Mouse (Mus musculus) cerebellum, adult 2 months (tissue): Measurements from ENCODE around the gene Pilrb2. TPM values are rescaled to one million over a fixed set of nuclear protein-coding genes. Genes with fewer than 3 reads are reported as not detected.
"Not testable (repeated sequence)": the region's sequence is repeated elsewhere in the genome, so short reads cannot be mapped to it uniquely, and the experiment has no call there.

Experiments
- DNase-seq, 2 experiments: peaks; one replicate each; pipeline ENCODE4 v3.0.0; 2021
- H3K27ac ChIP-seq: fragments of 200-500 bp; 2 replicates; pipeline ENCODE4 v1.5.1; 2012; ENCODE audit warnings: low read length, control low read depth, inconsistent platforms; ENCODE audit not compliant: insufficient read depth
- H3K27me3 ChIP-seq: fragments of 200-500 bp; 2 replicates; pipeline ENCODE4 v1.6.1; 2012; ENCODE audit warnings: inconsistent platforms, mild to moderate bottlenecking, low read length, moderate library complexity; ENCODE audit not compliant: control insufficient read depth, insufficient read depth
- H3K4me1 ChIP-seq: fragments of 200-500 bp; 2 replicates; pipeline ENCODE4 v1.6.1; 2011; ENCODE audit warnings: low read length; ENCODE audit not compliant: control insufficient read depth, insufficient read depth
- H3K4me3 ChIP-seq: fragments of 200-500 bp; replicated peaks from 2 replicates; pipeline ENCODE3; 2011; ENCODE audit warnings: mild to moderate bottlenecking, low read depth, low read length, control low read depth; ENCODE audit not compliant: insufficient read depth
- CTCF ChIP-seq: fragments of 200-500 bp; IDR thresholded peaks from 2 replicates; pipeline ENCODE4 v1.5.1; 2011; ENCODE audit warnings: low read depth, mild to moderate bottlenecking, control low read depth, low read length, moderate library complexity, borderline replicate concordance; ENCODE audit not compliant: insufficient read depth
- POLR2A ChIP-seq: fragments of 200-500 bp; IDR thresholded peaks from 2 replicates; pipeline ENCODE4 v1.6.1; 2011; ENCODE audit warnings: low read length, control low read depth, borderline replicate concordance; ENCODE audit not compliant: insufficient read depth
- WGBS: fragments of 180-500 bp; shearing (Covaris S2); methylation state at CpG from one replicate; pipeline ENCODE4 v1.1.7; 2018; 5-methylcytosine and 5-hydroxymethylcytosine counted together
- polyA plus RNA-seq: library from polyadenylated mRNA; depleted of rRNA; stranded (reverse); fragments of >200 nt; gene quantifications from 2 replicates; pipeline ENCODE4 v1.2.3, GENCODE M21; 2012

Pilrb2 gene
- polyA plus RNA-seq, 1 experiment: 0.23 TPM

DNA sequence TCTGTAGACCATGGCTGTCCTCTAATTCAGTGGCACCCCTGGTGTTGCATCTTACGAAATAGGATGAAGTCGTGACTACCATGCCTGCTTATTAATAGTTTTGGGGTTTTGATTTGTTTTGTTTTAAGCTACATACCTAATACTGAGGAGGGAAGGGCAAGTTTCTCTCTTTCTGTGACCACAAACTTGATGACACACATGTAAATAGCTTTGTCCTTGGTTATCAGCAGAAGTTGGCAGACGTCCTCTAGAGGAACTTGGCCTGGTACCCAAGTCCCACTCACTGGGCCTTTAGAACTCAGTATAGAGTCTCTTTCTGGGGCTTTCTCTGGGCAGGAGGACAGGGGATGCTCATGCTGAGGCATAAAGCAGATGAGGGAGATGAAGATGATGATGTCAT is 11.7 kb upstream of the Pilrb2 start:
- Histone ChIP-seq H3K4me1 (no peaks in the 10 kb centered on the region), H3K27me3 (no peaks in the 10 kb centered on the region), H3K27ac (no peak overlapping the region), H3K4me3 (no peak overlapping the region)
- WGBS: 81% methylated on average over 3 of the region's 3 CpGs
- DNase-seq: no peak
- TF ChIP-seq POLR2A: no peak
- TF ChIP-seq CTCF: no peak

DNA sequence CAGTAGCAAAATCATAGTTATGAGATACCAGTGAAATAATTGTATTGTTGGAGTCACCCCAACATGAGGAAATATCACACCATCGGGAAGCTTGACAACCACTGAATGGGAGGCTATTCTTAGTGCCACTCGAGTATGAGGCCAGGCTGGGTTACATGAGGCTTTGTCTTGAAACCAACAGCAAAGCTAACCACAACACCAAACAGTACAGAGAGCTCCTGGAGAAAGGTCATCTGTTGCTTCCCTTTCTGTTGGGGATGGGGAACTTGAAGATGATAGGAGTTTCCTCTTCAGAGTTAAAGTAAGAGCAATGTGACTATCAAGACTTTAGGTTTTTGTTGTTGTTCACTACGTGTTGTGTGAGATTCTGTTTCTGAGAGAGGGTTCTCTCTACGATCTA is 11.3 kb upstream of the Pilrb2 start:
- no peak for TF ChIP-seq CTCF
- TF ChIP-seq POLR2A: no peak
- WGBS: 78% methylated on average over 4 of the region's 4 CpGs
- Histone ChIP-seq H3K4me3 (no peak overlapping the region), H3K27me3 (no peaks in the 10 kb centered on the region), H3K27ac (no peak overlapping the region), H3K4me1 (no peaks in the 10 kb centered on the region)
- no peak for DNase-seq

DNA sequence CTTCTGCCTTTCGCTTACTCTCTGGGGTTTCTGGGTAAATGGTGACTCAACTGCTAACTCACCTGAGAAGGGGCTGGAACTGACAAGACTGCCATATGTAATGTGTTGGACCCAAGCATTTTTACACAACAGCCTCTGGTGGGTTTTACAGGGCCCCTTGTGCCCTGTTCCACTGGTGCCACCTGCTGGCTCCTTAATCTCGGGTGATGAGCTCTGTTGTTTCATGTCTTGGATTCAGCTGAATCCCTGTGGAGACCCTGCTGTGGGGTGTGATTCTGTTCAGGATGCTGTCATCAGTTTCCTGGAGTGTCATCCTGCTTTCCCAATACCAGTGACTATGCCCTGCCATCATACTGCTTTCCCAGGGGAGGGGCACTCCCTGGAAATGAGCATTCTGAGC is 6.2 kb upstream of the Pilrb2 start:
- Histone ChIP-seq H3K4me3 (no peak overlapping the region), H3K4me1 (no peaks in the 10 kb centered on the region), H3K27me3 (no peaks in the 10 kb centered on the region), H3K27ac (no peak overlapping the region)
- no peak for DNase-seq
- 51% methylated on average over 2 of the region's 2 CpGs for WGBS
- TF ChIP-seq POLR2A (no peak), CTCF (no peak)

DNA sequence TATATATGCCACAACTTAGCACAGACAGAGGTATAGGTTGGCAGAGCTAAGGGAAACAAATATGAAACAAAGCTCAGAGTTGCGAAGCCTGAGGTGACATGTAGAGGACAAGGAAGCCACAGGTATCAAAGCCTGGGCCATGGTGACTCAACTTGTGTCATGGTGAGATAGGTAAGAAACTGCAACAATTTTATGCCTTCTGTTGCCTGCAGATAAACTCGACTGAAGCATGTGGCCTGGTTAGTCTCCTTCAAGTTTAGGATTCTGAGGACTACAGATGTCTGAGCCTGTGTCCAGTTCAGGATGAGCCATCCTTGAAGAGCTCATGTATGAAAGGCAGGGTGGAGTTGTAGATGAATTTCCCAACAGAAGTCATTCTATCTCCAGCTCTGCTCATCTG is 3.4 kb upstream of the Pilrb2 start:
- H3K27ac ChIP-seq: no peak overlapping the region
- H3K27me3 ChIP-seq: no peaks in the 10 kb centered on the region
- no peak overlapping the region for H3K4me3 ChIP-seq
- 89% methylated on average over 2 of the region's 2 CpGs for WGBS
- TF ChIP-seq POLR2A: no peak
- no peak for TF ChIP-seq CTCF
- no peak for DNase-seq
- no peaks in the 10 kb centered on the region for H3K4me1 ChIP-seq

DNA sequence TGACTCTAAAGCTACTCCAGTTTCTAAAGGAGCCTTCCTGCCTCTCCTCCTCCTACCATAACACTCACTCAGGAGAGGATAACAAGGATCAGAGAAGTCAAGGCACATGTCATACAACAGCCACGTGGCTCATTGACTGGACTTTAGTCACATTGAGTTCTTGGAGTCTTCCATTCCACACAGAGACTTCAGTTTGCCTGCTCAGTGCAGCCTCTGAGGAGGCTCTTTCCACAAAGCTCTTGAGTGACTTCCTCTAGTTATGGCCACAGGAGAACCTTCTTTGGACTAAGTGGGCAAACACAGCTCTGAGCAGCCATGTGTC is 727 bp upstream of the Pilrb2 start:
- H3K27ac ChIP-seq, H3K4me1 ChIP-seq, DNase-seq, H3K27me3 ChIP-seq, H3K4me3 ChIP-seq: not testable (repeated sequence)
- 27% methylated on average over 1 of the region's 1 CpGs for WGBS

DNA sequence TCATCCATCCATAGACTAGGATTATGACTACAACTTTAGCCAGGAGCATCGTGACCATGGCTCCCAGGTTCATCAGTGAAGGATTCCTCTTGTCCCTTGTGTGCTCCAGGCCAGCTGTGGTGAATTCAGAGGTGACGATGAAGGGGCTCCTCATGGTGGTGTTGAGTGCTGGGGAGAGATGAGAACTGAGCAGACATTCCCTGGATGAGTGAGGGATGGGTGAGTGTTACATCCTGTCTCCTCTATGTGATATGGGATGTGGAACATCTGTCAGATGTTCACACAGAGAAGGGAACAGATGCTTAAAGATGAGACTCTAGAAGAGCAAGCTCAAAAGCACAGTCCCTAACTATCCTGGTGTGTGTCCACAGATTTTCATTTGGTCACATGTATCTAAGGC is 3.0 kb downstream of the Pilrb2 start:
- WGBS: 69% methylated on average over 2 of the region's 2 CpGs
- DNase-seq, H3K27me3 ChIP-seq, H3K4me1 ChIP-seq, H3K4me3 ChIP-seq, H3K27ac ChIP-seq: not testable (repeated sequence)

DNA sequence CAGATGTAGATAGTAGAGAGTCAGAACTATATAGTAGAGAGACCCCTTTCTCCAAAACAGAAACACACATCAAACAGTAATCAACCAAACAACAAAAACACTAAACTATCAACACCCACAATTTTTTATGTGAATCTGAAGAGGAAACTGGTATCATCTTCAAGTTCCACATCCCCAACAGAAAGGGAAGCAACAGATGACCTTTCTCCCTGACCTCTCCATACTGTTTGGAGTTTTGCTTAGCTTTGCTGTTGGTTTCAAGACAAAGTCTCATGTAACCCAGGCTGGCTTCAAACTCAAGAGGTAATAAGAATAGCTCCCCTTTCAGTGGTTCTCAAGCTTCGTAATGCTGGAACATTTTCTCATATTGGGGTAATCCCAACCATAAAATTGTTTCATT is 7.6 kb downstream of the Pilrb2 start:
- not testable (repeated sequence) for DNase-seq, H3K4me3 ChIP-seq, H3K27ac ChIP-seq, H3K4me1 ChIP-seq, H3K27me3 ChIP-seq
- 87% methylated on average over 1 of the region's 1 CpGs for WGBS

DNA sequence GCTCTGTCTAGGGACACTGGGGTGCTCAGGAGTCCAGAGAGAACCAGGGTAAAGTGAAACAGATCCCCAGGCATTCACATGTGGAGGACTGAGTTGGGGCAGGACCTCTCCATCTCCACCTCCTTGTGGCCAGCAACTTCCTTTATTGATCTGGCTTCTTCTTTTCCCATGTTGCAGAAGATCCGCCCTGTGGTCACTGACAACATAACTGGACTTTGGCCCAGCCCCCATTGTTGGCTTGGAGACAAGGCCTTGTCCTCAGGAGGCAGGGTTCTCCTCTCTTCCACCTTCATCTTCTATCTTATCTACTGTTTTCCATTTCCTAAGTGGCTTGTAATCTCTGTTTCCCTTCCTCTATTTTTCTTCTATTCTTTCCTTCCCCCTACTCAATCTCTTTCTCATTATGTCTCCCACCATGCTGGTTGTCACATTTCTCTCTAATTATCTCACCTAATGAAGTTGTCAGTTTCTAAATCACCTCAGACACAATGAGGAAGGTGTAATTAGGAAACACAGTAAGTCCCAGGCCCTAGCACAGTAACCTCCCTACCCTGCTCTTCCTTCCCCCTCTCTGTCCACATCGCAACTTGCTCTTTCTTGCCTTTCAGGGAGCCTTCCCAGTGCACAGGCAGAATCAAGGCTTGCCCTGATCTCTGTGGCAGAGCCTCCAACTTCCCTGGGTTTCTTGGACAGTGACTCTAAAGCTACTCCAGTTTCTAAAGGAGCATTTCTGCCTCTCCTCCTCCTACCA is 13.5 kb downstream of the Pilrb2 start, which contains the start of gene Pilrb1:
TSS of gene Pilrb1 (minus strand) at position 147 of the 751 bp plus-strand sequence.
- not testable (repeated sequence) for H3K4me3 ChIP-seq, DNase-seq, H3K4me1 ChIP-seq, H3K27ac ChIP-seq, H3K27me3 ChIP-seq
- WGBS: 70% methylated on average over 2 of the region's 2 CpGs

DNA sequence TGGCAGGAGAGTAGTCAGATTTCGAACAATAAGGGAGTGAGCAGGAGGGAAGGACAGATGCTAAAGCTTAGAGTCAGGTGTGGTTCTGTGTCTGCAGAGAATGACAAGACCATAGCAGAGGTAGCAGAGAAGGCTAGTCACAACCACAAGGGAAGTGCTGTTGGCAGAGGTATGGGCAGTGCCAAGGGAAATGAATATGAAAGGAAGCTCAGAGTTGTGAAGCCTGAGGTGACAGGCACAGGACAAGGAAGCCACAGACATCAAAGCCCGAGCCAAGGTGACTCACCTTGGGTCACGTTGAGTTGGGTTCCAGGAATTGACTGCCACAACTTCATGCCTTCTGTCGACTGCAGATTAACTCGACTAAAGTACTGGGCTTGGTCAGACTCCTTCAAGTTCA is 14.7 kb downstream of the Pilrb2 start:
- not testable (repeated sequence) for H3K4me3 ChIP-seq, H3K27ac ChIP-seq, DNase-seq, H3K4me1 ChIP-seq, H3K27me3 ChIP-seq
- 70% methylated on average over 5 of the region's 5 CpGs for WGBS

DNA sequence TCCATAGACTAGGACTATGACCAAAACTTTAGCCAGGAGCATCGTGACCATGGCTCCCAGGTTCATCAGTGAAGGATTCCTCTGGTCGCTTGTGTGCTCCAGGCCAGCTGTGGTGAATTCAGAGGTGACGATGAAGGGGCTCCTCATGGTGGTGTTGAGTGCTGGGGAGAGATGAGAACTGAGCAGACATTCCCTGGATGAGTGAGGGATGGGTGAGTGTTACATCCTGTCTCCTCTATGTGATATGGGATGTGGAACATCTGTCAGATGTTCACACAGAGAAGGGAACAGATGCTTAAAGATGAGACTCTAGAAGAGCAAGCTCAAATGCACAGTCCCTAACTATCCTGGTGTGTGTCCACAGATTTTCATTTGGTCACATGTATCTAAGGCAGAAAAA is 16.7 kb downstream of the Pilrb2 start:
- 79% methylated on average over 3 of the region's 3 CpGs for WGBS
- not testable (repeated sequence) for H3K27me3 ChIP-seq

DNA sequence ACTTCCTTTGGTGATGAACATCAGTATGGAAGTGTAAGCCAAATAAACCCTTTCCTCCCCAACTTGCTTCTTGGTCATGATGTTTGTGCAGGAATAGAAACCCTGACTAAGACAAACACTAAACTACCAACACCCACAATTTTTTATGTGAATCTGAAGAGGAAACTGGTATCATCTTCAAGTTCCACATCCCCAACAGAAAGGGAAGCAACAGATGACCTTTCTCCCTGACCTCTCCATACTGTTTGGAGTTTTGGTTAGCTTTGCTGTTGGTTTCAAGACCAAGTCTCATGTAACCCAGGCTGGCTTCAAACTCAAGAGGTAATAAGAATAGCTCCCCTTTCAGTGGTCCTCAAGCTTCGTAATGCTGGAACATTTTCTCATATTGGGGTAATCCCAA is 21.3 kb downstream of the Pilrb2 start:
- H3K27me3 ChIP-seq, DNase-seq, H3K4me3 ChIP-seq, H3K27ac ChIP-seq, H3K4me1 ChIP-seq: not testable (repeated sequence)
- WGBS: 84% methylated on average over 1 of the region's 1 CpGs

More for the DNA sequence above, 16.7 kb downstream of the Pilrb2 start:
- not testable (repeated sequence) for H3K27ac ChIP-seq, H3K4me3 ChIP-seq, DNase-seq, H3K4me1 ChIP-seq

DNA sequence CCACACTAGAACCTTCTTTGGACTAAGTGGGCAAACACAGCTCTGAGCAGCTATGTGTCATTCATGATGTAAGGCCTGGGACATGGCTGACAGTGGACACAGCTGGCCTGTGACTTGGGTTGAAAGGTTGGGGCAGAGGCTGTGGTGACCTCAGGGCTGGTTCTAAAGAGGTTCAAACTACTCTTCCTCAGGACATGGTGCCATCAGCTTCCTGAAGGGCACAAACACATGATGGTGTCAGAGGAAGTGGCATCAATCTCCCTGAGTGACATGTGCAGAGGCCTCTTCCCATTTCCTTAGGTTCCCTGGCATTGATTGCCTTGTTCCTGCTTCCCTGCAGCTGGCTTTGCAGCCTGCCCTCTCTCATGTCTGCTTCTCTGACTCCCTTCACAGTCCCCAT is 34.5 kb downstream of the Pilrb2 start:
- H3K27me3 ChIP-seq, H3K27ac ChIP-seq, DNase-seq, H3K4me3 ChIP-seq, H3K4me1 ChIP-seq: not testable (repeated sequence)
